Mouse (Mus musculus) limb, embryonic 14.5 days (tissue): ENCODE results near the gene Syne2. TPM values are rescaled to one million over a fixed set of nuclear protein-coding genes. Genes with fewer than 3 reads are reported as not detected.
"Not testable (repeated sequence)": the region's sequence is repeated elsewhere in the genome, so short reads cannot be mapped to it uniquely, and the experiment has no call there.

ENCODE experiments used
- ATAC-seq: fragments of 200-750 bp; cut with Nextera tagmentation; 2 replicates; pipeline ENCODE4 v1.8.0; 2017; ENCODE audit warnings: low read depth, moderate number of reproducible peaks, moderate TSS enrichment; ENCODE audit not compliant: low FRiP score
- DNase-seq: peaks from one replicate; pipeline ENCODE4 v3.0.0-alpha.2; 2015; ENCODE audit warnings: low spot score
- H3K27ac ChIP-seq: fragments of 300-500 bp; sonication (generic); replicated peaks from 2 replicates; pipeline ENCODE4 v1.5.1; 2014; ENCODE audit warnings: low read depth, mild to moderate bottlenecking, low read length, moderate library complexity, mixed read lengths
- H3K27me3 ChIP-seq: fragments of 300-500 bp; sonication (generic); 2 replicates; pipeline ENCODE4 v1.6.1; 2014; ENCODE audit warnings: low read length, mixed read lengths; ENCODE audit not compliant: control insufficient read depth, insufficient read depth
- H3K36me3 ChIP-seq: fragments of 300-500 bp; sonication (generic); 2 replicates; pipeline ENCODE4 v1.6.1; 2014; ENCODE audit warnings: mild to moderate bottlenecking, low read length, moderate library complexity, mixed read lengths; ENCODE audit not compliant: control insufficient read depth, insufficient read depth
- H3K4me1 ChIP-seq: fragments of 300-500 bp; sonication (generic); 2 replicates; pipeline ENCODE4 v1.6.1; 2014; ENCODE audit warnings: antibody characterized with exemption, low read length, mixed read lengths; ENCODE audit not compliant: control insufficient read depth, insufficient read depth
- H3K4me2 ChIP-seq: fragments of 300-500 bp; sonication (generic); replicated peaks from 2 replicates; pipeline ENCODE4 v1.6.1; 2014; ENCODE audit warnings: low read depth, mild to moderate bottlenecking, low read length, moderate library complexity; ENCODE audit not compliant: severe bottlenecking
- H3K4me3 ChIP-seq: fragments of 300-500 bp; sonication (generic); replicated peaks from 2 replicates; pipeline ENCODE4 v1.5.1; 2014; ENCODE audit warnings: low read length
- H3K9ac ChIP-seq: fragments of 300-500 bp; sonication (generic); 2 replicates; pipeline ENCODE4 v1.6.1; 2014; ENCODE audit warnings: mild to moderate bottlenecking, low read depth, low read length, moderate library complexity; ENCODE audit not compliant: severe bottlenecking
- H3K9me3 ChIP-seq: fragments of 300-500 bp; sonication (generic); 2 replicates; pipeline ENCODE4 v1.6.1; 2016; ENCODE audit warnings: low read length; ENCODE audit not compliant: control insufficient read depth
- POLR2A ChIP-seq: fragments of 200-500 bp; IDR thresholded peaks from 2 replicates; pipeline ENCODE4 v1.8.0; 2012; ENCODE audit warnings: inconsistent platforms, mild to moderate bottlenecking, moderate library complexity, borderline replicate concordance; ENCODE audit not compliant: insufficient read depth, insufficient read length; ENCODE audit errors: extremely low read depth
- WGBS: fragments of 180-500 bp; shearing (Covaris S2); extraction: QIAGEN DNeasy Blood & Tissue Kit; methylation state at CpG from one replicate; pipeline ENCODE4 v1.1.7; 2014; 5-methylcytosine and 5-hydroxymethylcytosine counted together
- polyA plus RNA-seq, 2 experiments: library from polyadenylated mRNA; depleted of rRNA in 1 of 2; stranded (reverse) in 1 of 2; unstranded in 1 of 2; fragments of >200 nt; fragmentation: Nextera tagmentation in 1 of 2; extraction: Ambion mirVana in 1 of 2; gene quantifications; 2 replicates each; pipeline versions ENCODE4 v1.2.1 to v1.2.3; 2012 to 2014

Syne2 gene
- polyA plus RNA-seq, 2 experiments, result 41.5 to 48.0 TPM

- ATAC-seq (no peak), DNase-seq (no peak)
- WGBS, result 52% methylated on average over 3 of the region's 3 CpGs
- H3K4me3 ChIP-seq, result no peak overlapping the region
- no peak overlapping the region for H3K27ac ChIP-seq
- H3K27me3 ChIP-seq, result no peaks in the 10 kb centered on the region
- no peaks in the 10 kb centered on the region for H3K36me3 ChIP-seq
- TF ChIP-seq POLR2A, result no peak
- no peak overlapping the region for H3K4me2 ChIP-seq
- no peak overlapping the region for H3K9ac ChIP-seq
- no peaks in the 10 kb centered on the region for H3K9me3 ChIP-seq
- no peaks in the 10 kb centered on the region for H3K4me1 ChIP-seq
These were observed 310.4 kb downstream of the Syne2 start for GRCm38 (mm10) chr12:76128306-76128705.

- DNase-seq (no peak), ATAC-seq (no peak)
- H3K9me3 ChIP-seq, result no peaks in the 10 kb centered on the region
- TF ChIP-seq POLR2A, result no peak
- WGBS, result 80% methylated on average over 10 of the region's 10 CpGs
- no peak overlapping the region for H3K4me2 ChIP-seq
- no peak overlapping the region for H3K4me3 ChIP-seq
- H3K4me1 ChIP-seq, result no peaks in the 10 kb centered on the region
- H3K27me3 ChIP-seq, result no peaks in the 10 kb centered on the region
- no peak overlapping the region for H3K9ac ChIP-seq
- no peaks in the 10 kb centered on the region for H3K36me3 ChIP-seq
- no peak overlapping the region for H3K27ac ChIP-seq
These were observed 310.9 kb downstream of the Syne2 start for GRCm38 (mm10) chr12:76128831-76129230.

- Histone ChIP-seq H3K27ac (no peak overlapping the region), H3K27me3 (no peaks in the 10 kb centered on the region), H3K4me3 (no peak overlapping the region), H3K4me2 (no peak overlapping the region), H3K36me3 (no peaks in the 10 kb centered on the region), H3K9ac (no peak overlapping the region), H3K4me1 (no peaks in the 10 kb centered on the region), H3K9me3 (no peaks in the 10 kb centered on the region)
- DNase-seq, result no peak
- 27% methylated on average over 4 of the region's 4 CpGs for WGBS
- no peak for ATAC-seq
- no peak for TF ChIP-seq POLR2A
These were observed 312.3 kb downstream of the Syne2 start for GRCm38 (mm10) chr12:76130281-76130680.

- Histone ChIP-seq H3K36me3 (no peaks in the 10 kb centered on the region), H3K4me3 (no peak overlapping the region), H3K9ac (no peak overlapping the region), H3K4me1 (no peaks in the 10 kb centered on the region), H3K27ac (no peak overlapping the region), H3K9me3 (no peaks in the 10 kb centered on the region), H3K27me3 (no peaks in the 10 kb centered on the region), H3K4me2 (no peak overlapping the region)
- WGBS, result 86% methylated on average over 6 of the region's 6 CpGs
- ATAC-seq, result no peak
- no peak for DNase-seq
- TF ChIP-seq POLR2A, result no peak
These were observed 313.0 kb downstream of the Syne2 start for GRCm38 (mm10) chr12:76130891-76131290.

- TF ChIP-seq POLR2A, result no peak
- no peak overlapping the region for H3K9ac ChIP-seq
- H3K4me2 ChIP-seq, result no peak overlapping the region
These were observed 314.7 kb downstream of the Syne2 start for GRCm38 (mm10) chr12:76132591-76132990.

GRCm38 (mm10) chr12:76133081-76133480 lies 315.1 kb downstream of the Syne2 start:
- not testable (repeated sequence) for H3K27me3 ChIP-seq, ATAC-seq, H3K9me3 ChIP-seq, H3K27ac ChIP-seq, DNase-seq, H3K36me3 ChIP-seq, H3K9ac ChIP-seq, H3K4me2 ChIP-seq, H3K4me3 ChIP-seq, H3K4me1 ChIP-seq
- WGBS, result 82% methylated on average over 9 of the region's 9 CpGs

More at GRCm38 (mm10) chr12:76132591-76132990, 314.7 kb downstream of the Syne2 start:
- Histone ChIP-seq H3K4me3 (no peak overlapping the region), H3K9me3 (no peaks in the 10 kb centered on the region), H3K27me3 (no peaks in the 10 kb centered on the region), H3K4me1 (no peaks in the 10 kb centered on the region), H3K27ac (no peak overlapping the region), H3K36me3 (no peaks in the 10 kb centered on the region)
- ATAC-seq (no peak), DNase-seq (no peak)
- 79% methylated on average over 4 of the region's 4 CpGs for WGBS
